Mouse (Mus musculus): ENCODE data around the gene Zfp606. TPM values are rescaled to one million over a fixed set of nuclear protein-coding genes. Genes with fewer than 3 reads are reported as not detected.

The Zfp606 gene
- total and polyA plus RNA-seq, 2 experiments from 2014 or later = 14.2 to 15.0 TPM

DNA sequence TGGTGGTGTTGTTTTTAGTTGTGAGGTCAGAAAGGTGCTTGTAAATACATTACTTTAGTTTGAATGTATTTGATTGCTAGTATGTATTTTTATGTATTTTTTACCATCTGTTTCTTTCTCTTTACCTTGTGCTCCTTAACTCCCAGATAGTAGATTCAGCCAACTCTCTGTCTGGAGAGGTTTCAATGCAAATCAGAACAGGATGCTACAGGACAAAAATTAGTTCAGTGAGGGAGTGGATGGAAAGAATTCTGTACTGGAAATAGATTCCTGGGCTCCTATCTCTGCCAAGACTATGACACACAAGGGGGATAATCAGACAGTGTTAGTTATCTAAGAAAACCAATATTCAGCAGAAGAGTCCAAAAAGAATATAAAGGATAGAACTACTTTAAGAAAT lies 8.6 kb downstream of the Zfp606 start:
- H3K36me3 ChIP-seq (replicated peaks; ENCODE audit: control insufficient read depth, insufficient read depth, low read length) = peaks cover 98% of the 10 kb centered on the region

GRCm38 (mm10) chr7:12510913-12511312 lies 32.8 kb downstream of the Zfp606 start:
- Histone ChIP-seq H3K4me1 (ENCODE audit: control insufficient read depth, insufficient read depth) (no peaks in the 10 kb centered on the region), H3K9me3 (replicated peaks; ENCODE audit: control insufficient read depth, low read length) (peaks cover 3% of the 10 kb centered on the region; the same call in 1 of the 2 replicates), H3K27ac (ENCODE audit: low read depth) (no peak overlapping the region), H3K4me2 (ENCODE audit: low read depth, low read length) (no peak overlapping the region), H3K36me3 (replicated peaks; ENCODE audit: control insufficient read depth, insufficient read depth, low read length) (no peaks in the 10 kb centered on the region), H3K9ac (replicated peaks; ENCODE audit: low read depth, low read length) (no peak overlapping the region), H3K27me3 (ENCODE audit: control insufficient read depth, insufficient read depth, low read length) (no peaks in the 10 kb centered on the region), H3K4me3 (ENCODE audit: low read depth, low read length) (no peak overlapping the region)
- no peak for TF ChIP-seq CTCF (IDR thresholded peaks at IDR 0.05; ENCODE audit: low read depth)
- no peak for TF ChIP-seq EP300 (IDR thresholded peaks at IDR 0.05; ENCODE audit: low read depth)
- DNase-seq (ENCODE audit: low spot score) (no peak), ATAC-seq (ENCODE audit: insufficient read depth, low read depth) (no peak)
- WGBS = 43% methylated on average over 1 of the region's 1 CpGs

More for the DNA sequence above, 8.6 kb downstream of the Zfp606 start:
- no peaks in the 10 kb centered on the region for H3K27me3 ChIP-seq (ENCODE audit: control insufficient read depth, insufficient read depth, low read length)
- H3K4me2 ChIP-seq (ENCODE audit: low read depth, low read length) = no peak overlapping the region
- TF ChIP-seq EP300 (IDR thresholded peaks at IDR 0.05; ENCODE audit: low read depth) = no peak
- TF ChIP-seq CTCF (IDR thresholded peaks at IDR 0.05; ENCODE audit: low read depth) = no peak
- no peak overlapping the region for H3K27ac ChIP-seq (ENCODE audit: low read depth)
- ATAC-seq (ENCODE audit: insufficient read depth, low read depth) (no peak), DNase-seq (ENCODE audit: low spot score) (no peak)
- H3K9me3 ChIP-seq (replicated peaks; ENCODE audit: control insufficient read depth, low read length) = peaks cover 41% of the 10 kb centered on the region
- H3K4me3 ChIP-seq (ENCODE audit: low read depth, low read length) = no peak overlapping the region
- no peak overlapping the region for H3K9ac ChIP-seq (replicated peaks; ENCODE audit: low read depth, low read length)
- H3K4me1 ChIP-seq (ENCODE audit: control insufficient read depth, insufficient read depth) = no peaks in the 10 kb centered on the region

DNA sequence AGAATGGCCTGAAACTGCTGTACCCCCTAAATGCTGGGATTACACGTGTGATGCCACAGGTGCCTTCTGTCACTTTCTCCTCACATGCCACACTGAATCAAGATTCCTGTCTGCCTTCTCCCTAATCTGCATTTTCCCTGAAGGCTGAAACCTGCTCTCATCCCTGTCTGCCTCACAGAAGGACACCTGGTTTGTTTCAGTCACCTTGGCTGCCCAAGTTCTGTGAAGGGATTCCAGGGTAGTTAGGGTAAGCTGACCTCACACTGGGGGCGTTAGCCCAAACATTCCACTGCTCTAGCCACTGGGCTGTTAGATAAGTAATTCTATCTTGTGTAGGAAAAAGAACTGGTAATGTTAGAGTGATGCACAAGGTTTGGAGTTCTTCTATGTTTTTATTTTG lies 34.1 kb downstream of the Zfp606 start, which contains the start of gene 2900092C05Rik:
TSS of gene 2900092C05Rik (plus strand) at position 301 of the 400 bp plus-strand sequence.
- no peaks in the 10 kb centered on the region for H3K36me3 ChIP-seq (replicated peaks; ENCODE audit: control insufficient read depth, insufficient read depth, low read length)
- no peaks in the 10 kb centered on the region for H3K4me1 ChIP-seq (ENCODE audit: control insufficient read depth, insufficient read depth)
- H3K9me3 ChIP-seq (replicated peaks; ENCODE audit: control insufficient read depth, low read length) = peaks cover 3% of the 10 kb centered on the region; the same call in 1 of the 2 replicates
- no peak within 1 kb of the TSS for H3K9ac ChIP-seq (replicated peaks; ENCODE audit: low read depth, low read length)
- WGBS = 36% methylated on average over 2 of the region's 2 CpGs
- no peak within 1 kb of the TSS for H3K4me2 ChIP-seq (ENCODE audit: low read depth, low read length)
- DNase-seq (ENCODE audit: low spot score) = no peak
- no peak within 1 kb of the TSS for H3K27ac ChIP-seq (ENCODE audit: low read depth)
- ATAC-seq (ENCODE audit: insufficient read depth, low read depth) = no peak
- no peaks in the 10 kb centered on the region for H3K27me3 ChIP-seq (ENCODE audit: control insufficient read depth, insufficient read depth, low read length)
- TF ChIP-seq EP300 (IDR thresholded peaks at IDR 0.05; ENCODE audit: low read depth) (no peak), CTCF (IDR thresholded peaks at IDR 0.05; ENCODE audit: low read depth) (no peak)
- no peak within 1 kb of the TSS for H3K4me3 ChIP-seq (ENCODE audit: low read depth, low read length)

Other genes with a start within 250 kb of the Zfp606 start
- gene Vmn1r81, start 210.0 kb upstream of the Zfp606 start, total RNA-seq (2014; rRNA removed; ENCODE audit: low replicate concordance) = not detected in 2 replicates
- gene Vmn1r81, start 210.0 kb upstream of the Zfp606 start, polyA plus RNA-seq (2015; fragmentation: Nextera tagmentation; extraction: Ambion mirVana) = not detected in 2 replicates
- not detected in 2 replicates for gene Vmn1r82, start 177.9 kb upstream of the Zfp606 start, total RNA-seq (2014; rRNA removed; ENCODE audit: low replicate concordance)
- gene Vmn1r82, start 177.9 kb upstream of the Zfp606 start, polyA plus RNA-seq (2015; fragmentation: Nextera tagmentation; extraction: Ambion mirVana) = not detected in 2 replicates
- not detected in 2 replicates for gene Vmn1r83, start 148.8 kb upstream of the Zfp606 start, total RNA-seq (2014; rRNA removed; ENCODE audit: low replicate concordance)
- not detected in 2 replicates for gene Vmn1r83, start 148.8 kb upstream of the Zfp606 start, polyA plus RNA-seq (2015; fragmentation: Nextera tagmentation; extraction: Ambion mirVana)
- not detected in 2 replicates for gene Vmn1r84, start 109.0 kb upstream of the Zfp606 start, total RNA-seq (2014; rRNA removed; ENCODE audit: low replicate concordance)
- gene Vmn1r84, start 109.0 kb upstream of the Zfp606 start, polyA plus RNA-seq (2015; fragmentation: Nextera tagmentation; extraction: Ambion mirVana) = not detected in 2 replicates
- gene Zfp551, start 55.5 kb upstream of the Zfp606 start, total RNA-seq (2014; rRNA removed; ENCODE audit: low replicate concordance) = 1.4 and 3.6 TPM in 2 replicates
- 2.4 and 2.5 TPM in 2 replicates for gene Zfp551, start 55.5 kb upstream of the Zfp606 start, polyA plus RNA-seq (2015; fragmentation: Nextera tagmentation; extraction: Ambion mirVana)
- gene 2900092C05Rik, start 34.2 kb downstream of the Zfp606 start, total RNA-seq (2014; rRNA removed; ENCODE audit: low replicate concordance) = not detected in 2 replicates
- gene 2900092C05Rik, start 34.2 kb downstream of the Zfp606 start, polyA plus RNA-seq (2015; fragmentation: Nextera tagmentation; extraction: Ambion mirVana) = not detected in 2 replicates
- not detected in 2 replicates for gene Vmn2r53, start 130.5 kb downstream of the Zfp606 start, total RNA-seq (2014; rRNA removed; ENCODE audit: low replicate concordance)
- under 0.01 TPM in 1 of 2 replicates, not detected in the other for gene Vmn2r53, start 130.5 kb downstream of the Zfp606 start, polyA plus RNA-seq (2015; fragmentation: Nextera tagmentation; extraction: Ambion mirVana)
- gene Vmn2r54, start 162.0 kb downstream of the Zfp606 start, total RNA-seq (2014; rRNA removed; ENCODE audit: low replicate concordance) = not detected in 2 replicates
- not detected in 2 replicates for gene Vmn2r54, start 162.0 kb downstream of the Zfp606 start, polyA plus RNA-seq (2015; fragmentation: Nextera tagmentation; extraction: Ambion mirVana)
- not detected in 2 replicates for gene Vmn2r55, start 206.7 kb downstream of the Zfp606 start, total RNA-seq (2014; rRNA removed; ENCODE audit: low replicate concordance)
- gene Vmn2r55, start 206.7 kb downstream of the Zfp606 start, polyA plus RNA-seq (2015; fragmentation: Nextera tagmentation; extraction: Ambion mirVana) = not detected in 2 replicates

Measured in heart, postnatal 0 days (tissue).